Mouse (Mus musculus) layer of hippocampus, adult 18-20 months (tissue): ENCODE data around the gene Kif3a. TPM values are rescaled to one million over a fixed set of nuclear protein-coding genes. Genes with fewer than 3 reads are reported as not detected.

Source experiments
- DNase-seq, 2 experiments: peaks; one replicate each; pipeline ENCODE4 v3.0.0; 2022; ENCODE audit warnings: low spot score in 2 of 2
- long read RNA-seq: library from polyadenylated mRNA; stranded (forward); transcript quantifications from one replicate; pipeline ENCODE4 v2.0.0, GENCODE M21; 2021
- total RNA-seq, 2 experiments: library from RNA; stranded (reverse); gene quantifications; 2 replicates each; pipeline ENCODE4 v1.2.3; 2021

The Kif3a gene
- 100 to 1,000 TPM; 121 to 127 TPM for total RNA-seq
- long read RNA-seq, transcript Kif3a-201 (17 exons, 2,290 nt) = major isoform, 42 of 64 reads
- long read RNA-seq, partial matches to known transcripts = 6 of 64 reads
- long read RNA-seq, other reads (novel, unspliced or antisense) = 16 of 64 reads

DNA sequence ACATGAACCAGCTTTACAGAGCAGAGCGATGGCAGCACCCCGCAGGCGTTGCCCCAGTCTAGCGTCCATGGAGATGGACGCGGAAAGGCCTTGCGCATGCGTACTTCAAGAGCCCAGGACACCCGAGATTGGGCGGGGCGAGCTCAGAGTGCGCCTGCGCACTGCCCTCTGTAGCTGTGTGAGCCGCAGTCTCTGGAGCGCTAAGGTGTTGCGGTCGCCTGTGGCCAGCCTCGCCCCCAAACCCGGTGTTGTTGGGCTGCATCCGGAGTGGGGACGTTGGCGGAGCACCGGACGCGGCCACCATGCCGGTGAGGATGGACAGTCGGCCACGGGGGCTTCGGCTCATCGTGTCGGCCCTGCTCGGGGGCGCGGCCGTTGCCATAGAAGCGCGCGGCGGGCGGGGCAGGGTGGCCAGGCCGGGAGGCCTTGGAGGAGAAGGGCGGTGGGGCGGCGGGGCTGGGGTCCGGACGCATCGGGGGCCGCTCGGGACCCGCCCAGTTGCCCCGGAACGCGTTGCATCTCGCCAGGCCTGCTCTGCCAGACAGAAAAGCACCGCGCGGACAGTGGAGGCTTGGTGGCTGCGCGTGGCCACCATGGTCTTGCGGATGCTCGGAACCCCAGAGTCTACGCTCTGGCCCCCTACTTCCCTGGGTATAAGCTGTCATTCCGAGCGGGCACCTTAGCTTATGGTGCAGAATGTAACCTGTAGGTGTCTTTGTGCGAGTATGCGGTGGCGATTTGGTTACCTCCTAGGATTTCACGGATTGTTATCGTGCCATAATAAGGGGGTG is at the start of gene Kif3a:
Kif3a (plus strand) TSS at position 156 of the 791 bp plus-strand sequence.
- DNase-seq = peak; percentile 93 to 97

DNA sequence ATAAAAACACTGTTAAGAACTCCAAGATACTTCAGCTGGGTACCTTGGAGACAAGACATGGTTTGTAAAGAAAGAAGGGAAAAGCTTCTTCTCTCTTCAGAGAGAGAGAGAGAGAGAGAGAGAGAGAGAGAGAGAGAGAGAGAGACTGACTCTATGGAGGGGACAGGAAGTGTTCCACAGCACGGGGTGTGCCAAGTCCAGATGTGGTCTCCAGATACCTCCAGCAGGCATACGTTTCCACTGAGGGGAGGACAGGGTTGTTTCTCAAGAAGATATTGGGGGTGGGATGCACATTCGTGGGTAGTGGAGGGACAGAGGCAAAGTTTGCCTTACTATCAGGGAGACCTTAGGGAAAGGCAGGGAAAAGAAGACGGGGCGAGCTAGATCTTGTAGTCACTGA is 48.4 kb upstream of the Kif3a start:
- no peak for DNase-seq

DNA sequence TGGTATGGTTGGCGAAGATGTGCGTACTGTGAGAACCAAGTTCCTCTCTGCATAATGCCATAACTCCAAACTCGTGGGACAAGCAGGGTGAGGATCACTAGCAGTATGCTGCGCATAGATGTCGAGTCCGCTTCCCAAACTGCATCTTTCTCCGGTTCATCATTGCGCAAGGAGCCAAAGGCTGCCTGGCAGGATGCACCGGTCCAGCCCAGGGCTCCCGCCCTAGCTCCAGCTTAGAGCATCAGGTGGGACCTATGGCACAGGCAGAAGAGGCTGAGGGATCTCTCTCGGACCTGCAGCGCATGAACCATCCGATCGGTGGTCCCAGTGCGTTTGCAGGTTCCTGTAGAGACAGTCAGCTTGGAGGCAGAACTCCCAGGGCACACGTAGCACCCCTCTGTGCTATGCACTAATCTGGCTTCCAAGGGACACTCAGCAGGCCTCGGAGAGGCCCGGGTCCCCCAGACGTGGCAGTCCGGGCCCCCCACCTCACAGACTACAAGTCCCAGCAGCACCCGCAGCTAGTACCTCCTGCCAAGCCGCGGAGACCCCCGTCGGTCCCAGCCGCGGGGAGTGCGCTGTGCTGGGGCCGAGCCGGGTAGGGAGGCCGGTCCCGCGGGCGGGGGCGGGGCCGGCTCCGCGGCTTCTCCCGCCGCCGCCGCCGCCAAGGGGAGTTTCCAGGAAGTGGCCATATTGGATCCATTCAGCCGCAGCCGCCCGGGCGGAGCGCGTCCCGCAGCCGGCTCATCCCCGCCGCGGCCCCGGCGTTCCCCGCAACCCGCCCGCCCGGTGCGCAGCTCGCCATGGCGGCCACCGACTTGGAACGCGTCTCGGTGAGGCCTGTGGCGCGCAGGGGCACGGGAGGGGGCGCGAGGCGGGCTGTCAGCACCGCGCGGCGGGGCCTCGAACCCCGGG is 47.7 kb upstream of the Kif3a start, which contains the start of gene Sept8:
Sept8 (plus strand) TSS at position 51 of the 915 bp plus-strand sequence.
- peak; percentile 64 to 69 for DNase-seq

DNA sequence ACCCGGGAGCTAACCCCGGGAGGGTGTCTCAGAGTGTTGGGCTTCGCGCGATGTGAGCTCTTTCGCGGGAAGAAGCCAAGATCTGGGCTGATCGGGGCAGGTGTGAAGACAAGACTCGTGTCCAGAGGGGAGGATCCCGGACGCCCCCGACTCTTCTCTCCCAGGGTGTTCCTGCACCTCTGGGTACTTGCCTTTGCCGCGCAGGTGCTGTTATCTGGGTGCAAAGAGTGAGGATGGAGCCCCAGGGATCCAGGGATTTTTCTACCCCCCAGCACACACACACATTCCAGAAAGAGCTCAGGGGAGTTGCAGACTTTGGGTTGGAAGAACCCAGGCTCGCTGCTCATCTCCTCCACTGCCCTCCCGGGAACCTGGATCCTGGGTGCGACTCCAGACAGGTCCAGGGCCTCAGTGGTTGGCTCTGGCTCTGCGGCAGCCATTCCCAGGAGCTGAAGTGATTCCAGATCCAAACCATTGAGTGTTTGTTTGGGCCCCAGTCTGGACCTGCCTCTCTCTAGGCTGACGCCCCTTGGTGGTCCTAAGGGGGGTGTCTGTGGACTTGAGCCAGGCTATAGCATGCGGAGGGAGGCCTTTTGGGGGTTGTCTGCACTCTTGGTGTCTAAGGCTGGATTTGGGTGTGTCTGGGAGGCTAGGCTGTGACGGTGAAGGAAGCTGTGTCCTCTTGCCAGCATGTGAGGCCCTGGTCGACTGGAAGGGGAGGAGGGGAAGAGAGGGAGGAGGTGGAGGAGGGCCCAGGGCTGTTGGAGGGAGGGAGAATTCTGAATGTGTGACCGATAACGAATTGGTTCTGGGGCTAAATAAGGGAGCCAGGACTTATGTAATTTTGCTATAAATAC is 46.8 kb upstream of the Kif3a start:
- DNase-seq = peak; percentile 72 to 75

DNA sequence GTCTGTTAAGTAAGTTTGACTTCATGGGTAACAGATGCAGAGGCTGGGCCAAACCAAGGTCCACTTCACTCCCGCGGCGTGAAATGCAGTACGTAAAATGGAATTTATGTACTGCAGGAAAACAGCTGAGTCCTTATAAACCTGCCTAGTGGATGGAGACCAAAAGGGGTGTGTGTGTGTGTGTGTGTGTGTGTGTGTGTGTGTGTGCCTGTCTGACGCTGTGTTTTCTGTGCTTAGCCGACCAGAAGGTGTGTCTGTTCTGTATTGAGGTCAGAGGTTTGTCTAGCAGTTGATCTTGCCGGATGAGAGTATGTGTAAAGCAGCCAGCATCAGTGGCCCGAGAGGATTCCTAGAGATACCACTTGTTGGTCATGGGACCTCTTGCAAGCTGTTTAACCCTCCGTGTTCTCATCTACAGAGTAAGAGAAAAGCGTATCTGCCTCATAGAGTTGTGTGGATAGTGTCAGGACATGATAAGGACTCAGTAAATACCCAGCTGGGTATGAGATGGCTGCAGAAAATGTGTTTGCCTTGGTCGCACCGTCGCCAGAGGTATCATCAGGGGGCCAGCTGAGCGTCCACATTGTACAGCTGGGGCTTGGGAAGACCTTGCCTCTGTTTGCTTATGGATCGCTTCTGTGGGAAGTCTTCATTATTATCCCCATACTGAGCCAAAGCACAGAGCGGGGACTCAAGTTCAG is 45.9 kb upstream of the Kif3a start:
- peak in 1 of 2 experiments; percentile 42 for DNase-seq

DNA sequence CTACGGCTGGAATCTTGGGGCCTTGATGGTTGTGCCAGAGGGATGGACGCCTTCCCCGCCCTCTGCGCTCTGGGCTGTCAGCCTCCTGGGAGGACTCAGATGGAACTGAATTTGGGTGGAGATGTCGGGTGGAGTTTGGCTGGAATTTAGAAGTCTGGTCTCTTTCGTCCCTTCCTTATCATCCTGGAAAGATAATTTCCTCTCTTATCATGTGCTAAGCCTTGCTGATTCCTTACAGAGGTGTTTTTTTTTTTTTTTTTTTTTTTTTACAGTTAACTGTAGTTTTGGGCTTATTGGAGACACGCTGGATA is 45.4 kb upstream of the Kif3a start:
- no peak for DNase-seq

DNA sequence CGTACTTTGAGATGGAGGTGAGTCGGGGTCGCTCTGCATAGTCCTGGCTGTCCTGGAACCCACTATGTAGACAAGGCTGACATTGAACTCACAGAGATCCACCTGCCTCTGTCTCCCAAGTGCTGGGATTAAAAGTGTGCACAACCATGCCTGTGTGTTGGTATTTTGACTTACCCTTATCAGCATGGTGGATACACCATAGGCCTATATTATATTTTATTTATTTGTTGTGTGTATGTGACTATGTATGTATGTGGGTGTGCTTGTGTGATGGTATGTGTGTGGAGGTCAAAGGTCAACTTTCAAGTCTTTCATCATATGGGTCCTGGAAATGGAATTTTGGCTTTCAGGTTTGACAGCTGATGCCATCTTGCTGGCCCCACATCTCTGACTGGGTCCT is 44.8 kb upstream of the Kif3a start:
- no peak for DNase-seq

DNA sequence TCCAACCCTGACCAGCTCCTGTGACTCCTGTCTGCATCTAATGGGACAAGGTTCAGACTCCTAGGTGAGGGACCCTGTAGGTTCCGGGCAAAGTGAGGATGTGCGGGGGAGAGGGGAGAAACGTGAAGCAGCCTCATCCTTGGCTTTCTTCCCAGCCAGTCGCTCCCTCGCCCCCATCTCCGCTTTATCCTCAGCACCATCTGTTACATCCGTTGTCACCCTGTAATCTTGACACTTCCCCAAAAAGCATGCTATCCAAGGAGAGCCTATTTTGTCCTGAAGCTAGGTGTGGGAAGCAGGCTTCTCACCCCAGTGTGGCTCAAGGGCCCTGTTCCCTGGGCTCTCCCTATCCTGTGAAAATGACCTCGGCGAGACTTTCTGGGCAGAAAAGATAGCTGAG is 44.2 kb upstream of the Kif3a start:
- peak; percentile 61 to 79 for DNase-seq

DNA sequence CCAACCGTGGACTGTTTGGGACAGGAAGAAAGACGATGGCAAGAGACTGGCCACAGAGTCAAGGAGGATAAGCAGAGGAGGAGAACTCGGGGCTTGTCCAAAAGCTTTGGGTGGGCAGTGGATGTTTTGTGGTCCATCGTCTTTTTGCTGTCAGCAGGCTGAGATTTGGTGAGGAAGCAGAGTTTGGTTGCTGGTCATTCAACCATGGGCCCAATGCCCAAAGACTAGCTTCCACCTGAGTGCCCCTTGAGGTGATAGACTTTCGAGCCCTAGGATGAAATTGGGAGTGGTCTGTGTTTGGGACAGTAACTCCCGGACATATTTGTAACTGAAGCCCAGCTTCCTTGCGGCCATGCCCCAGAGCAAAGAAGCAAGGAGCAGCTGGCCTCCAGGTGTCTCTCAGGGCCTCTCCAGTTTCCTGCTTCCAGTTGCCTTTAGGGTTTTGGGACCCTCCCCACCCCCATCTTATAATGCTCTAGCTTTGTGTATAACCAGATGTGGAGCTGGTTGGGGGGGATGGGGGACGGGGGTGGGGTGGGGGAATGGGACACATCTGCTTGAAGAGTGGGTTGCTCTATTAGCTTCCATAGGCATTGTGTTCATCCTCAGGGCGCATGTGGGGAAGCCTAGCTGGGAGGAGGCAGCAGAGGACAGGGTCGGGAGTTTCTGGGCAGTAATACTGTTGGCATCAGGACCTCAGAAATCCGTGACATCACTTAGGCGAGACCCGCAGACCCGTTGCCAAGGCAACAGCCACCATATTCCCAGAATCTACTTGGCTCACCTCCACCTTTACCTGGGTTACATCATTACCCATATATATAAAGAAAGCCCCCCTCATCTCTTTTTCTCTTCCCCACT is 43.4 kb upstream of the Kif3a start:
- DNase-seq = no peak

DNA sequence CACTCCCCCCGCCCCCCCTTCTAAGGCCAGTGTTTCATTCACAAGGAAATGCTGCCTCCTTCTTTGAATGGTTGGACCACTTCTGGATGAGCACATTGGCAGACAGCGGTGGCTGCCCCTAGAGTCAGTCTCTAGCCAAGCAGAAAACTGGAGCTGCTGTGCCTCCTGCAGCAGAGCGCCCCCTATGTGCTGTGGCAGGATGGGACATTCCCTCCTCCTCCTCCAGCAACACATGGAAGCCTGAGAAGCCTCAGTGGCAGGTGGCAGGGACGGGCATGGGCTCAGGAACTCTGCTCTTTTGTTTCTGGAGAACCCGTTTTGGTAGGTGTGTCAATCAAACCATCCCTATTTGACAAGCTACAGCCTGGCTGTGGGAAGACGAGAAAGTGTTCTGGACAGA is 42.3 kb upstream of the Kif3a start:
- no peak for DNase-seq

DNA sequence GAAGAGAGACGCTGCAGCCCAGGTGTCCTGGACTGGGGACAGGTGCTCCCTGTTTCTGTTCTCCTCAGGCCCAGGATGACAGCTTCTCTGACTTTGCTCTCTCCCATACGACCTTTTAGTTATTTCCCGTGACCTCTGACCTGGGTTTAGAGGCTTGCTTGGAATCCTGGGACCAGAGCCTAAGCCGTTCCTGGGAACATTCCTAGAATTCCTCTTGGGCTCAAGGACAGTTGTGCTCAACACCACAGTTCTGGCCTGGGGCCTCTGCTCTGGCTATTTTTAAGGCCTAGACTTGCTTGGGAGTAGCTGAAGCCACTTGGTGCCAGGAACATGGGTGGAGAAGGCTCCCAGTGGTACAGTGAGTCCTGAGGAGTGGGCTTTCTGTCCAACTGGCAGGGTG is 41.7 kb upstream of the Kif3a start:
- no peak for DNase-seq

DNA sequence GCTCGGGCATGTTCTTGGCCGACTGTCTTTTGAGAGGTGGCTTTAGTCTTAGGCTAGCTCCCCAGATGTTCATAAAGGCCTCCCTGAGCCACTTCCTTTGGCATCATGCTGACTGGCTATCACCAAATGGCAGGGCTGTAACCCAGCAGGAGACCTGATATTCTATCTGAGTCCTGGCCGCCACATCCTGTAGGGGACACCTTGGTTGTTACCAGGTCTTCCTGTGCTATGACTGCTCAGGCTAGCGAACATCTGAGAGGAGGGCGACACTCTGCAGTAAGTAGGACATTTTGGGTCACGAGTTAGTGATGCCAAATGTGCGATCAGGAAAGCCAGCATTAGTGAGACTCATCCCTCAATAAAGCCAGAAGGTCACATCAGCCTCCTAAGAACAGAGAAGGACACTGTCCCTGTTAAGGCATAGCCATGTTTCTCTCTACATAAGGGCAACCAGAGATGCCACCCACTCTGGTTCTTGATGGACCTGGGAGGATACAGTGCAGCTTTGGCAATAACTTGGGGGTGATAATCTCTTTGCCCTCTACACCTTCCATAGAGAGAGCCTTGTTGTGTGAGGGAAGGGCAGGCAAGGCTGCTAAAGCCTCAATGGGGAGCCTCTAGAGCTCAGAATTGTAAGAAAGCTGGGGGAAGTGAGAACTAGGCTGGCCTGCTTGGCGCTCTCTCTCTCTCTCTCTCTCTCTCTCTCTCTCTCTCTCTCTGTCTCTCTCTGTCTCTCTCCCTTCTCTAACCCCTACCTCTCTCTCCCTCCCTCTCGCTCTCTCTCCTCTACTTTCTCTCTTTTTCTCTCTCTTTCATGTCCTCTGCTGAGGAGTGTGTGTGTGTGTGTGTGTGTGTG is 38.6 kb upstream of the Kif3a start:
- no peak for DNase-seq

DNA sequence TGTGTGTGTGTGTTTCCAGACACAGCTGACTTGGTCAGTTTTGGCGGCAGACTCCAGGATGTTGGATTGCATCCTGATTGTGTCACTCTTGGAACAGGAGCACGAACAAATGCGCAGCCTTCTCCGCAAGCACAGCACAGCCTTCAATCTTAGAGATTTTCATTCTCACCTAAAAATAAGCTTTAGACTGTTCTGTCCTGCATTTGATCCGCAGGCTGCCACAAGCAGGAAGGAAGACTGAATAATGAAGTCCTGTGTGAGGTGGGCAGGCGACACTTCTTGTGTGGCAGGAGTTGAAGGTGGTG is 38.0 kb upstream of the Kif3a start:
- peak in 1 of 2 experiments; percentile 65 for DNase-seq

DNA sequence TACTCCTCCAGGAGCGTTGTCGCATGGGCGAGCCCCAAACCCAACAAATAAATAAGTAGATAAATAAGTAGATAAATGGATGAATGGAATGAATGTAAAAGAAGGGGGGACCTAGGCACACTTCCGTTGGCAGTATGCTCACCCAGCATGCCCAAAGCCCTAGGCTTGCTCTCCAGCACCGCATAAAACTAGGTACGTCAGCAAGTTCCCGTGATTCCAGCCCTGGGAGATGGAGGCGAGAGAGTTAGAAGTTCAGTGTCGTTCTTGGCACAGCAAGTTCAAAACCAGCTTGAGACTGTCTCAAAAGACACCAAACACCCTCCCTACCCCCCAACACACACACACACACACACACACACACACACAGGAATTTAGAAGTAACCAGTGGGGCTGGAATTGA is 37.2 kb upstream of the Kif3a start:
- DNase-seq = peak in 1 of 2 experiments; percentile 1

DNA sequence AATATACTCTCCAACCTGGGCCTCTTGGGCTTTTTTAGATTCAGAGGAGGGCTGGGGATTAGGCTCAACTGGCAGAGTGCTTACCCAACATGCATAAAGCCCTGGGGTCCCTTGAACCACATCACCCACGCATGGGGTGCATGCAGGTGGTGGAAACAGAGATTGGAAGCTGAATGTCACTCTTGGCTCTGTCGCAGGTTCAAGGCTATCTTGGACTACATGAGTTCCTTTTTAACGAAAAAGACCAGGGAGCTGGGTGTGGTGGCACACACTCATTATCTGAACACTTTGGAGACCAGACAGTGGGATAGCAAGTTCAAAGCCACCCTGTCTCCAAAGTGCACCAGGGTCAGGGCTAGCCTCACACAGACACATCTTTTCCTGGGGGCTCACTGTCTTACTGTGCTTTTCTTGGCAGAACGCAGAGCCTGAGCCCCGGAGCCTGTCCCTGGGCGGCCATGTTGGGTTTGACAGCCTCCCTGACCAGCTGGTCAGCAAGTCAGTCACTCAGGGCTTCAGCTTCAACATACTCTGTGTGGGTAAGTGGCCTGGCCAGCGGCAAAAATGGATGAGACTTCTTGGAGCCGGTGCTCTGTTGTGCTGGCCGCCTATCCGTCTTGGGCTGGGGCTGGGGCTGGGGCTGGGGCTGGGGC is 35.5 kb upstream of the Kif3a start:
- DNase-seq = no peak

DNA sequence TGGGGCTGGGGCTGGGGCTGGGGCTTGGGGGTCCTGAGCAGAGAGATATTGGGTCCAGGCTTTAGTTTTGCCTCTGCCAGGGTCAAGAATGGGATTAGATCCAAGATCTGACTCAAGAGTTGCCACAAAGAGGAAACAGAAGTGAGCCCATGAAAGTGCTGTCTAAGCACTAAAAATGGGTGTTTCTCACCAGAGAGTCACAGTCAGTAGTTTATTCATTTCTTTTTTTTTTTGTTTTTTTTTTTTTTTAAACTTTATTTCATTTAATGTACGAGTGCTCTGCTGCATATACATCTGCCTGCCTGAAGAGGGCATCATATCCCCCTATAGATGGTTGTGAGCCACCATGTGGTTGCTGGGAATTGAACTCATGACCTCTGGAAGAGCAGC is 35.0 kb upstream of the Kif3a start:
- no peak for DNase-seq

DNA sequence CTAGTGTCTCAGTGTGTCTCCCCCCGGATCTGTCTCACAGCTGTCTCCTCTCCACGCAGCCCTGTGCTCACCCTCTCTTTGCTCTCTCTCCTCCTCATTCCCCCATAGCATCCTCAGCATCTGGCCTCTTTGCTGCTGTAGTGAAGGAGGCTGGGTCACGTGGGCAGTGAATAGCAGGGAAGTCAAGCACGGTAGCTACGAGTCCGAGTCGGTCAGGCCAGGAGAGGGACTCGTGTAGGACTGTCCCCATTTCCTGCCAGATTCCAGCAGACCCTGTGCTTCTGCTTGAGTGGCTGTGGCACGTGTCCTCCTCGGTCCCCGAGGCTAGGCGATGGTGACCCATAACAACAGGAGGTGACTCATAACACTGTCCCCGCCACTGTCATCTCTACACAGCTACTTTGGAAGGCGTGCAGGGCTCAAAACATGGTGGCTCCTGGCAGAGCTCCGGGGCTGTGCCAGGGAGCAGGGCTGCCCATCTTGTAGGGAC is 28.1 kb upstream of the Kif3a start:
- no peak for DNase-seq

DNA sequence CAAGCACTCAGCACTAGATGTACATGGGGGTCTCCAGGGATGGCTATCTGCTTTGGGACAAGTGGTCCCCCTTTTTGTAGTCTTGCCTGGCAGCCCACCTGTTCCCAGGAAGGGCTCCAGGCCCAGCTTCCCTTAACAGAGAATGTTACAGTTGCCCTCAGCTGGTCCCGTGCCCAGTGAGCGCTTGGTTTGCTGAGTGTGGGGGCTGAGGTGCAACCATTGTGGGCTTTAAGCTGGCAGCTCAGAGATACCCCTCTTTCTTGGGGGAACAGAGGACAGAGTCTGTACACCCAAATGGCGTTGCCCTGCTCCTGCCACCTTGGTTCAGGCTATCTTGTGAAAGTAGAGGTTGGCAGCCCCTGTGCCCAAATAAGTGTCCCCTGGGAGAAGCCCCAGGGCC is 26.8 kb upstream of the Kif3a start:
- DNase-seq = no peak
